Comparison of ENCODE assay signal across 26 mouse cellular contexts in the genomic region with DNA sequence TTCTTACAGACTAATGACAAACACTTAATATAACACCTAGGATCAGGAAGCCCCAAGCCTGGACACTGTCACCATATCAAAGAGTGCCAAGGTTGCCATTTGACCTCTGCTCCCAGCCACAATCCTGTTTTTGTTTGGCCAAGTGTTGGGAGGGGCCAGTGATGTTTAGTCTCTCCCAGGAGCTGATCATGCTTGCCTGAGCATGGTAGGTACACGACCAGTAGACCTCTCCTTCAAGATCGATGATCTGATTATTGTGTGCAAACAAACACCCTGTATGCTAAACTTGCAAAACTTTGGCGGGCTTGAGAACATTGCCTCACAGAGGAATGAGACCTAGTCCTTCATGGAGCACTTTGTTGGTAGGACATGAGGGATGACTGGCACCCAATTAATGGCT. TPM values are rescaled to one million over a fixed set of nuclear protein-coding genes. Genes with fewer than 3 reads are reported as not detected.
DNase-seq lines count a peak whose midpoint lies in the region; ATAC-seq and TF ChIP-seq lines count a peak whose summit lies in the region.
"Had no signal": no experiment of that assay in that cellular context is flagged by ENCODE, and none has a peak within 500 bp of the region (broad histone marks: within the 10 kb centered on the region; RNA-seq: fewer than 3 reads in every experiment).

No protein-coding gene starts in this region.

- no peak for TF ChIP-seq POLR2A in liver, adult 2 months (IDR thresholded peaks at IDR 0.05; ENCODE audit: extremely low read depth, insufficient read depth, low read length)

- TF ChIP-seq EP300 in liver, postnatal 0 days (IDR thresholded peaks at IDR 0.05; ENCODE audit: low read depth) = no peak

- H3K27ac ChIP-seq in liver, adult 2 months (replicated peaks; ENCODE audit: insufficient read depth, low read depth, low read length) = peak overlapping the region; percentile 98
- H3K27ac ChIP-seq in liver, embryonic 11.5 days (ENCODE audit: low read depth, low read length) = no peak overlapping the region
- H3K27ac ChIP-seq in liver, embryonic 16.5 days (ENCODE audit: low read length) = no peak overlapping the region
- no peak overlapping the region for H3K27ac ChIP-seq in liver, embryonic 12.5 days
- peak overlapping the region; percentile 77 for H3K27ac ChIP-seq in liver, postnatal 0 days (ENCODE audit: low read depth)
- H3K27ac ChIP-seq: embryonic facial prominence, embryonic 10.5 days; embryonic facial prominence, embryonic 12.5 days; forebrain, embryonic 13.5 days; forebrain, embryonic 15.5 days had no signal

- no peak overlapping the region for H3K4me2 ChIP-seq in liver, embryonic 11.5 days
- H3K4me2 ChIP-seq in liver, embryonic 16.5 days (ENCODE audit: low read depth, low read length) = no peak overlapping the region
- H3K4me2 ChIP-seq in liver, embryonic 12.5 days = no peak overlapping the region
- no peak overlapping the region for H3K4me2 ChIP-seq in liver, postnatal 0 days (ENCODE audit: low read depth, low read length)
- H3K4me2 ChIP-seq: embryonic facial prominence, embryonic 12.5 days; forebrain, embryonic 13.5 days; forebrain, embryonic 15.5 days had no signal

- no peak for TF ChIP-seq CTCF in liver, adult 2 months (IDR thresholded peaks at IDR 0.05; ENCODE audit: low read depth, low read length)
- TF ChIP-seq CTCF in liver, postnatal 0 days (IDR thresholded peaks at IDR 0.05; ENCODE audit: low read depth) = no peak

- no peaks in the 10 kb centered on the region for H3K79me2 ChIP-seq in liver, adult 2 months (ENCODE audit: control insufficient read depth, insufficient read depth, low read length)

- DNase-seq in liver, adult 2 months (ENCODE audit: extremely low read depth, low read depth, low spot score) = peak; percentile 100
- no peak for DNase-seq in liver, embryonic 11.5 days (ENCODE audit: low spot score)
- peak; percentile 33 for DNase-seq in liver, postnatal 0 days
- DNase-seq in kidney, adult 8-10 months = no peak
- DNase-seq: adrenal gland, adult 8-10 months; adrenal gland, postnatal 14 days; adrenal gland, postnatal 36 days; cerebellum, adult 11-12 months; cerebellum, adult 2 months; cerebellum, adult 9-10 months; cerebellum, postnatal 10 days; cerebellum, postnatal 25 days had no signal

- H3K9me3 ChIP-seq in liver, embryonic 11.5 days (ENCODE audit: control insufficient read depth, low read length) = no peaks in the 10 kb centered on the region
- no peaks in the 10 kb centered on the region for H3K9me3 ChIP-seq in liver, embryonic 16.5 days (replicated peaks; ENCODE audit: control insufficient read depth, low read length)
- H3K9me3 ChIP-seq in liver, embryonic 12.5 days (replicated peaks) = no peaks in the 10 kb centered on the region
- no peaks in the 10 kb centered on the region; the same call in 1 of the 2 replicates for H3K9me3 ChIP-seq in liver, postnatal 0 days (ENCODE audit: low read length)
- H3K9me3 ChIP-seq: embryonic facial prominence, embryonic 10.5 days; embryonic facial prominence, embryonic 12.5 days; forebrain, embryonic 13.5 days; forebrain, embryonic 15.5 days had no signal

- H3K4me1 ChIP-seq in liver, adult 2 months (ENCODE audit: control insufficient read depth, insufficient read depth, low read length) = peaks cover 23% of the 10 kb centered on the region
- H3K4me1 ChIP-seq in liver, embryonic 11.5 days (replicated peaks; ENCODE audit: control insufficient read depth, insufficient read depth, low read length) = no peaks in the 10 kb centered on the region
- no peaks in the 10 kb centered on the region for H3K4me1 ChIP-seq in liver, embryonic 16.5 days (ENCODE audit: control insufficient read depth, low read depth, low read length)
- no peaks in the 10 kb centered on the region for H3K4me1 ChIP-seq in liver, embryonic 12.5 days
- peaks cover 2% of the 10 kb centered on the region; the same call in 1 of the 2 replicates for H3K4me1 ChIP-seq in liver, postnatal 0 days (ENCODE audit: insufficient read depth)
- H3K4me1 ChIP-seq: embryonic facial prominence, embryonic 10.5 days; embryonic facial prominence, embryonic 12.5 days; forebrain, embryonic 13.5 days; forebrain, embryonic 15.5 days had no signal

- no peak for ATAC-seq in liver, embryonic 11.5 days (replicated peaks; ENCODE audit: low FRiP score)
- peak; percentile 54; the same call in 1 of the 2 replicates for ATAC-seq in liver, embryonic 16.5 days (ENCODE audit: low read depth)
- ATAC-seq in liver, embryonic 12.5 days = no peak
- peak; percentile 86 for ATAC-seq in liver, postnatal 0 days
- ATAC-seq: activated CD4-positive, CD25-positive, alpha-beta regulatory T cell, adult 4 months; forebrain, embryonic 13.5 days; forebrain, embryonic 15.5 days had no signal

- H3K36me3 ChIP-seq in liver, adult 2 months (ENCODE audit: control insufficient read depth, insufficient read depth, low read length) = no peaks in the 10 kb centered on the region
- no peaks in the 10 kb centered on the region for H3K36me3 ChIP-seq in liver, embryonic 11.5 days (ENCODE audit: control insufficient read depth, insufficient read depth, low read length)
- H3K36me3 ChIP-seq in liver, embryonic 16.5 days (ENCODE audit: control insufficient read depth, insufficient read depth) = no peaks in the 10 kb centered on the region
- no peaks in the 10 kb centered on the region for H3K36me3 ChIP-seq in liver, embryonic 12.5 days
- H3K36me3 ChIP-seq in liver, postnatal 0 days (replicated peaks; ENCODE audit: insufficient read depth, low read length) = no peaks in the 10 kb centered on the region
- H3K36me3 ChIP-seq: embryonic facial prominence, embryonic 10.5 days; embryonic facial prominence, embryonic 12.5 days; forebrain, embryonic 15.5 days had no signal

- H3K9ac ChIP-seq in liver, adult 2 months (ENCODE audit: low read depth, low read length) = peak overlapping the region; percentile 75
- no peak overlapping the region for H3K9ac ChIP-seq in liver, embryonic 11.5 days (ENCODE audit: low read depth, low read length)
- H3K9ac ChIP-seq in liver, embryonic 16.5 days (ENCODE audit: low read depth, low read length) = no peak overlapping the region
- no peak overlapping the region for H3K9ac ChIP-seq in liver, embryonic 12.5 days
- no peak overlapping the region for H3K9ac ChIP-seq in liver, postnatal 0 days (replicated peaks)
- H3K9ac ChIP-seq: embryonic facial prominence, embryonic 12.5 days; forebrain, embryonic 13.5 days; forebrain, embryonic 15.5 days had no signal

- WGBS in liver, adult 2 months = 20% methylated on average over 3 of the region's 3 CpGs
- WGBS in liver, embryonic 11.5 days = 71% methylated on average over 3 of the region's 3 CpGs
- 47% methylated on average over 3 of the region's 3 CpGs for WGBS in liver, embryonic 16.5 days (ENCODE audit: insufficient replicate concordance)
- WGBS in liver, embryonic 12.5 days (ENCODE audit: insufficient replicate concordance) = 45% methylated on average over 3 of the region's 3 CpGs
- 61% methylated on average over 3 of the region's 3 CpGs for WGBS in liver, postnatal 0 days (ENCODE audit: insufficient replicate concordance)

- H3K4me3 ChIP-seq in liver, adult 2 months (ENCODE audit: insufficient read depth, low read depth, low read length) = no peak overlapping the region
- no peak overlapping the region for H3K4me3 ChIP-seq in liver, embryonic 11.5 days (ENCODE audit: low read depth, low read length)
- H3K4me3 ChIP-seq in liver, embryonic 16.5 days (ENCODE audit: low read depth, low read length) = no peak overlapping the region
- no peak overlapping the region for H3K4me3 ChIP-seq in liver, embryonic 12.5 days
- H3K4me3 ChIP-seq in liver, postnatal 0 days (ENCODE audit: low read depth, low read length) = no peak overlapping the region
- H3K4me3 ChIP-seq: embryonic facial prominence, embryonic 10.5 days; embryonic facial prominence, embryonic 12.5 days; forebrain, embryonic 13.5 days; forebrain, embryonic 15.5 days had no signal

- no peaks in the 10 kb centered on the region for H3K27me3 ChIP-seq in liver, adult 2 months (ENCODE audit: control insufficient read depth, insufficient read depth, low read length)
- H3K27me3 ChIP-seq in liver, embryonic 11.5 days (replicated peaks; ENCODE audit: control insufficient read depth, insufficient read depth, low read length) = no peaks in the 10 kb centered on the region
- no peaks in the 10 kb centered on the region for H3K27me3 ChIP-seq in liver, embryonic 16.5 days (ENCODE audit: control insufficient read depth, insufficient read depth, low read depth, low read length)
- H3K27me3 ChIP-seq in liver, embryonic 12.5 days (replicated peaks) = no peaks in the 10 kb centered on the region
- no peaks in the 10 kb centered on the region for H3K27me3 ChIP-seq in liver, postnatal 0 days (ENCODE audit: insufficient read depth, low read length)
- H3K27me3 ChIP-seq: embryonic facial prominence, embryonic 12.5 days; forebrain, embryonic 13.5 days; forebrain, embryonic 15.5 days had no signal

RNA-seq across cellular contexts. Expression of gene Cyp2d9, which starts 9.8 kb away (rescaled TPM):
- total RNA-seq in liver, adult 2 months (2014; rRNA removed) = 46.2 and 99.8 TPM in 2 replicates
- polyA plus RNA-seq in liver, adult 2 months (2012; rRNA removed) = 103 and 162 TPM in 2 replicates
- 0.32 and 0.55 TPM in 2 replicates for polyA plus RNA-seq in liver, embryonic 11.5 days (2014; fragmentation: Nextera tagmentation; extraction: Ambion mirVana)
- 3.0 and 4.2 TPM in 2 replicates for polyA plus RNA-seq in liver, embryonic 16.5 days (2015; fragmentation: Nextera tagmentation; extraction: Ambion mirVana)
- polyA plus RNA-seq in liver, embryonic 12.5 days (2016; fragmentation: Nextera tagmentation; extraction: Ambion mirVana) = 0.23 and 0.47 TPM in 2 replicates
- polyA plus RNA-seq in liver, postnatal 0 days (2015; fragmentation: Nextera tagmentation; extraction: Ambion mirVana) = 216 and 246 TPM in 2 replicates
- total RNA-seq: adrenal gland, adult 18-20 months; ES-E14; MEL had no signal
- polyA plus RNA-seq: activated CD4-positive, CD25-positive, alpha-beta regulatory T cell, adult 4 months; C2C12; cerebellum, adult 2 months; cortical plate, adult 2 months; embryonic facial prominence, embryonic 10.5 days; embryonic facial prominence, embryonic 12.5 days; embryonic facial prominence, embryonic 14.5 days; forebrain, embryonic 11.5 days; forebrain, embryonic 13.5 days; forebrain, embryonic 15.5 days had no signal

RNA-seq across cellular contexts. Expression of gene Cyp2d10, which starts 16.5 kb away (rescaled TPM):
- total RNA-seq in liver, adult 2 months (2014; rRNA removed) = 729 and 912 TPM in 2 replicates
- 1,682 and 1,823 TPM in 2 replicates for polyA plus RNA-seq in liver, adult 2 months (2012; rRNA removed)
- polyA plus RNA-seq in liver, embryonic 11.5 days (2014; fragmentation: Nextera tagmentation; extraction: Ambion mirVana) = 8.2 and 10.3 TPM in 2 replicates
- polyA plus RNA-seq in liver, embryonic 16.5 days (2015; fragmentation: Nextera tagmentation; extraction: Ambion mirVana) = 72.1 and 86.0 TPM in 2 replicates
- 10.1 and 11.2 TPM in 2 replicates for polyA plus RNA-seq in liver, embryonic 12.5 days (2016; fragmentation: Nextera tagmentation; extraction: Ambion mirVana)
- polyA plus RNA-seq in liver, postnatal 0 days (2015; fragmentation: Nextera tagmentation; extraction: Ambion mirVana) = 384 and 387 TPM in 2 replicates
- total RNA-seq: adrenal gland, adult 18-20 months; ES-E14; MEL had no signal
- polyA plus RNA-seq: activated CD4-positive, CD25-positive, alpha-beta regulatory T cell, adult 4 months; C2C12; cerebellum, adult 2 months; cortical plate, adult 2 months; embryonic facial prominence, embryonic 10.5 days; embryonic facial prominence, embryonic 12.5 days; embryonic facial prominence, embryonic 14.5 days; forebrain, embryonic 11.5 days; forebrain, embryonic 13.5 days; forebrain, embryonic 15.5 days had no signal

RNA-seq across cellular contexts. Expression of gene Cyp2d11, which starts 29.6 kb away (rescaled TPM):
- 0.46 and 0.54 TPM in 2 replicates for total RNA-seq in liver, adult 2 months (2014; rRNA removed)
- 0.32 and 0.91 TPM in 2 replicates for polyA plus RNA-seq in liver, adult 2 months (2012; rRNA removed)
- not detected in 2 replicates for polyA plus RNA-seq in liver, embryonic 11.5 days (2014; fragmentation: Nextera tagmentation; extraction: Ambion mirVana)
- polyA plus RNA-seq in liver, embryonic 16.5 days (2015; fragmentation: Nextera tagmentation; extraction: Ambion mirVana) = not detected in 2 replicates
- not detected in 2 replicates for polyA plus RNA-seq in liver, embryonic 12.5 days (2016; fragmentation: Nextera tagmentation; extraction: Ambion mirVana)
- 0.20 and 0.25 TPM in 2 replicates for polyA plus RNA-seq in liver, postnatal 0 days (2015; fragmentation: Nextera tagmentation; extraction: Ambion mirVana)
- total RNA-seq: adrenal gland, postnatal 14 days; adrenal gland, postnatal 36 days; ES-E14; MEL had no signal
- polyA plus RNA-seq: activated CD4-positive, CD25-positive, alpha-beta regulatory T cell, adult 4 months; C2C12; cerebellum, adult 2 months; cortical plate, adult 2 months; embryonic facial prominence, embryonic 10.5 days; embryonic facial prominence, embryonic 12.5 days; embryonic facial prominence, embryonic 14.5 days; forebrain, embryonic 11.5 days; forebrain, embryonic 13.5 days; forebrain, embryonic 15.5 days had no signal

RNA-seq across cellular contexts. Expression of gene Cyp2d22, which starts 43.4 kb away (rescaled TPM):
- total RNA-seq in liver, adult 2 months (2014; rRNA removed) = 83.3 and 105 TPM in 2 replicates
- 316 and 337 TPM in 2 replicates for polyA plus RNA-seq in liver, adult 2 months (2012; rRNA removed)
- 6.8 and 7.0 TPM in 2 replicates for polyA plus RNA-seq in liver, embryonic 11.5 days (2014; fragmentation: Nextera tagmentation; extraction: Ambion mirVana)
- polyA plus RNA-seq in liver, embryonic 16.5 days (2015; fragmentation: Nextera tagmentation; extraction: Ambion mirVana) = 20.1 and 20.6 TPM in 2 replicates
- 8.0 and 8.1 TPM in 2 replicates for polyA plus RNA-seq in liver, embryonic 12.5 days (2016; fragmentation: Nextera tagmentation; extraction: Ambion mirVana)
- 42.0 and 44.9 TPM in 2 replicates for polyA plus RNA-seq in liver, postnatal 0 days (2015; fragmentation: Nextera tagmentation; extraction: Ambion mirVana)
- total RNA-seq: MEL had no signal

Comparison
In these comparisons a context has a peak if more than half of its experiments do, and no peak if none do; other contexts are left out.
1. DNase-seq: peak in liver, adult 2 months (single experiment) and liver, postnatal 0 days (single experiment); none in liver, embryonic 11.5 days (single experiment) and kidney, adult 8-10 months (0 of 2).
2. H3K27ac ChIP-seq: peak in liver, adult 2 months (single experiment) and liver, postnatal 0 days (single experiment); none in liver, embryonic 11.5 days (single experiment), liver, embryonic 16.5 days (single experiment) and liver, embryonic 12.5 days (single experiment).
3. ATAC-seq: peak in liver, embryonic 16.5 days (single experiment) and liver, postnatal 0 days (single experiment); none in liver, embryonic 11.5 days (single experiment) and liver, embryonic 12.5 days (single experiment).
4. RNA of gene Cyp2d9, which starts 9.8 kb away (polyA plus RNA-seq): 216 to 246 TPM in liver, postnatal 0 days and 103 to 162 TPM in liver, adult 2 months; 3.0 to 4.2 TPM in liver, embryonic 16.5 days, 0.32 to 0.55 TPM in liver, embryonic 11.5 days and 0.23 to 0.47 TPM in liver, embryonic 12.5 days; every median in the first group is over 10 times any median in the second.